Mouse (Mus musculus): Measurements from ENCODE around the gene Sgip1.

The Sgip1 gene

GRCm38 (mm10) chr4:102840956-102841729 is 100.0 kb downstream of the Sgip1 start:
- no peak for DNase-seq

GRCm38 (mm10) chr4:102850498-102850897 is 109.4 kb downstream of the Sgip1 start:
- DNase-seq: no peak

GRCm38 (mm10) chr4:102851161-102851560 is 110.1 kb downstream of the Sgip1 start:
- DNase-seq: no peak

- DNase-seq: no peak
These were observed 111.2 kb downstream of the Sgip1 start for GRCm38 (mm10) chr4:102852290-102852689.

GRCm38 (mm10) chr4:102852808-102853207 is 111.7 kb downstream of the Sgip1 start:
- DNase-seq: no peak

- DNase-seq: no peak
These were observed 112.4 kb downstream of the Sgip1 start for GRCm38 (mm10) chr4:102853330-102854022.

GRCm38 (mm10) chr4:102854928-102855892 is 114.1 kb downstream of the Sgip1 start:
- DNase-seq: no peak

GRCm38 (mm10) chr4:102856086-102856485 is 115.0 kb downstream of the Sgip1 start:
- DNase-seq: no peak

GRCm38 (mm10) chr4:102859259-102860194 is 118.4 kb downstream of the Sgip1 start:
- DNase-seq: no peak

GRCm38 (mm10) chr4:102862751-102863710 is 121.9 kb downstream of the Sgip1 start:
- DNase-seq: no peak

- DNase-seq: no peak
These were observed 125.4 kb downstream of the Sgip1 start for GRCm38 (mm10) chr4:102866531-102866930.

- no peak for DNase-seq
These were observed 130.2 kb downstream of the Sgip1 start for GRCm38 (mm10) chr4:102871274-102871673.

GRCm38 (mm10) chr4:102883142-102883541 is 142.0 kb downstream of the Sgip1 start:
- DNase-seq: no peak

GRCm38 (mm10) chr4:102884228-102884627 is 143.1 kb downstream of the Sgip1 start:
- no peak for DNase-seq

- no peak for DNase-seq
These were observed 145.4 kb downstream of the Sgip1 start for GRCm38 (mm10) chr4:102886459-102886858.

- no peak for DNase-seq
These were observed 145.8 kb downstream of the Sgip1 start for GRCm38 (mm10) chr4:102886902-102887301.

- no peak for DNase-seq
These were observed 146.9 kb downstream of the Sgip1 start for GRCm38 (mm10) chr4:102887770-102888689.

- DNase-seq: no peak
These were observed 154.8 kb downstream of the Sgip1 start for GRCm38 (mm10) chr4:102895866-102896265.

- DNase-seq: no peak
These were observed 157.9 kb downstream of the Sgip1 start for GRCm38 (mm10) chr4:102898987-102899386.

- no peak for DNase-seq
These were observed 158.6 kb downstream of the Sgip1 start for GRCm38 (mm10) chr4:102899683-102900082.

All from lung, postnatal 4 days (tissue).